Mouse (Mus musculus) midbrain, postnatal 0 days (tissue): ENCODE data around the gene C2cd4d. TPM values are rescaled to one million over a fixed set of nuclear protein-coding genes. Genes with fewer than 3 reads are reported as not detected.

ENCODE experiments used
- ATAC-seq: fragments of 200-750 bp; cut with Nextera tagmentation; 2 replicates; pipeline ENCODE4 v1.8.0; 2017; ENCODE audit warnings: moderate number of reproducible peaks, mild to moderate bottlenecking, moderate TSS enrichment, moderate library complexity; ENCODE audit not compliant: low FRiP score
- DNase-seq: peaks from one replicate; pipeline ENCODE4 v3.0.0-alpha.2; 2015; ENCODE audit warnings: low spot score
- H3K27ac ChIP-seq: fragments of 300-500 bp; sonication (generic); 2 replicates; pipeline ENCODE4 v1.5.1; 2014; ENCODE audit warnings: low read depth, mild to moderate bottlenecking, low read length, mixed read lengths
- H3K27me3 ChIP-seq: fragments of 300-500 bp; sonication (generic); 2 replicates; pipeline ENCODE4 v1.6.1; 2014; ENCODE audit warnings: low read length, control low read depth, mixed read lengths; ENCODE audit not compliant: insufficient read depth
- H3K36me3 ChIP-seq: fragments of 300-500 bp; sonication (generic); 2 replicates; pipeline ENCODE4 v1.6.1; 2014; ENCODE audit warnings: low read length, control low read depth, mixed read lengths; ENCODE audit not compliant: insufficient read depth
- H3K4me1 ChIP-seq: fragments of 300-500 bp; sonication (generic); 2 replicates; pipeline ENCODE4 v1.6.1; 2014; ENCODE audit warnings: mild to moderate bottlenecking, control low read depth, antibody characterized with exemption, low read length, mixed read lengths; ENCODE audit not compliant: insufficient read depth
- H3K4me2 ChIP-seq: fragments of 300-500 bp; sonication (generic); 2 replicates; pipeline ENCODE4 v1.6.1; 2014; ENCODE audit warnings: low read depth, mild to moderate bottlenecking, low read length, mixed read lengths; ENCODE audit not compliant: poor library complexity, severe bottlenecking
- H3K4me3 ChIP-seq: fragments of 300-500 bp; sonication (generic); 2 replicates; pipeline ENCODE4 v1.5.1; 2014; ENCODE audit warnings: low read depth, mild to moderate bottlenecking, low read length, moderate library complexity
- H3K9ac ChIP-seq: fragments of 300-500 bp; sonication (generic); replicated peaks from 2 replicates; pipeline ENCODE4 v1.6.1; 2014; ENCODE audit warnings: mild to moderate bottlenecking, low read length, moderate library complexity, mixed read lengths; ENCODE audit not compliant: poor library complexity, severe bottlenecking
- H3K9me3 ChIP-seq: fragments of 300-500 bp; sonication (generic); 2 replicates; pipeline ENCODE4 v1.6.1; 2016; ENCODE audit warnings: low read length, control low read depth
- CTCF ChIP-seq: IDR thresholded peaks from 2 replicates; pipeline ENCODE4 v1.5.1; 2016; ENCODE audit warnings: antibody characterized with exemption, mild to moderate bottlenecking
- WGBS: fragments of 180-500 bp; shearing (Covaris S2); extraction: QIAGEN DNeasy Blood & Tissue Kit; methylation state at CpG from one replicate; pipeline ENCODE4 v1.1.7; 2014; 5-methylcytosine and 5-hydroxymethylcytosine counted together
- polyA plus RNA-seq: library from polyadenylated mRNA; unstranded; fragments of >200 nt; fragmentation: Nextera tagmentation; extraction: Ambion mirVana; gene quantifications from 2 replicates; pipeline ENCODE4 v1.2.1, GENCODE M21; 2015
- total RNA-seq: library from RNA; depleted of rRNA; stranded (reverse); fragments of >200 nt; gene quantifications from 2 replicates; pipeline ENCODE4 v1.2.3, GENCODE M21; 2014; rRNA removed

The C2cd4d gene
- total and polyA plus RNA-seq, 2 experiments from 2014 or later: 2.2 to 2.8 TPM

GRCm38 (mm10) chr3:94404366-94405054, 42.3 kb downstream of the C2cd4d start:
- H3K9me3 ChIP-seq: no peaks in the 10 kb centered on the region
- DNase-seq: peak; percentile 24
- no peak overlapping the region for H3K4me2 ChIP-seq
- no peak overlapping the region for H3K4me3 ChIP-seq
- peak; percentile 18; the same call in 1 of the 2 replicates for ATAC-seq
- H3K4me1 ChIP-seq: no peaks in the 10 kb centered on the region; the same call in 1 of the 2 replicates
- no peak overlapping the region for H3K27ac ChIP-seq
- H3K27me3 ChIP-seq: no peaks in the 10 kb centered on the region; the same call in 1 of the 2 replicates
- no peaks in the 10 kb centered on the region for H3K36me3 ChIP-seq
- peak; percentile 5; the same call in 1 of the 2 replicates for TF ChIP-seq CTCF
- no peak overlapping the region for H3K9ac ChIP-seq
- WGBS: 25% methylated on average over 7 of the region's 7 CpGs

- no peaks in the 10 kb centered on the region for H3K4me1 ChIP-seq
- no peaks in the 10 kb centered on the region; the same call in 1 of the 2 replicates for H3K27me3 ChIP-seq
- no peak for DNase-seq
- H3K27ac ChIP-seq: no peak overlapping the region
- H3K4me2 ChIP-seq: no peak overlapping the region
- H3K36me3 ChIP-seq: no peaks in the 10 kb centered on the region
- no peaks in the 10 kb centered on the region for H3K9me3 ChIP-seq
- TF ChIP-seq CTCF: no peak
- H3K4me3 ChIP-seq: no peak overlapping the region
- WGBS: 79% methylated on average over 4 of the region's 4 CpGs
- no peak for ATAC-seq
- no peak overlapping the region for H3K9ac ChIP-seq
These were observed 43.3 kb downstream of the C2cd4d start for GRCm38 (mm10) chr3:94405561-94405960.

GRCm38 (mm10) chr3:94412530-94412929, 50.3 kb downstream of the C2cd4d start:
- Histone ChIP-seq H3K36me3 (no peaks in the 10 kb centered on the region), H3K27me3 (no peaks in the 10 kb centered on the region), H3K4me2 (peak overlapping the region; percentile 57), H3K4me1 (peaks cover 5% of the 10 kb centered on the region; the same call in 1 of the 2 replicates), H3K9ac (peak overlapping the region; percentile 34), H3K9me3 (no peaks in the 10 kb centered on the region), H3K4me3 (peak overlapping the region; percentile 56), H3K27ac (peak overlapping the region; percentile 64)
- TF ChIP-seq CTCF: no peak
- whole genome bisulfite sequencing: under 1% methylated on average over 25 of the region's 25 CpGs
- peak; percentile 64 for ATAC-seq
- DNase-seq: no peak

GRCm38 (mm10) chr3:94413031-94413679, 50.9 kb downstream of the C2cd4d start, which contains the start of gene Tdrkh:
TSS of gene Tdrkh (plus strand) at chr3:94413273.
- Histone ChIP-seq H3K27ac (peak within 1 kb of the TSS; percentile 64), H3K36me3 (no peaks in the 10 kb centered on the region), H3K9me3 (no peaks in the 10 kb centered on the region), H3K9ac (peak within 1 kb of the TSS; percentile 66), H3K4me3 (peak within 1 kb of the TSS; percentile 56), H3K4me1 (peaks cover 5% of the 10 kb centered on the region; the same call in 1 of the 2 replicates), H3K27me3 (no peaks in the 10 kb centered on the region), H3K4me2 (peak within 1 kb of the TSS; percentile 89)
- DNase-seq (peak; percentile 99), ATAC-seq (peak; percentile 99)
- TF ChIP-seq CTCF: peak; percentile 58
- 6% methylated on average over 52 of the region's 52 CpGs for WGBS

Other genes with a start within 250 kb of the C2cd4d start
- not detected in 2 replicates for gene Gm10696, start 184.2 kb upstream of the C2cd4d start, total RNA-seq
- gene Gm10696, start 184.2 kb upstream of the C2cd4d start, polyA plus RNA-seq: not detected in 2 replicates
- not detected in 2 replicates for gene Gm5286, start 165.7 kb upstream of the C2cd4d start, total RNA-seq
- gene Gm5286, start 165.7 kb upstream of the C2cd4d start, polyA plus RNA-seq: not detected in 2 replicates
- gene Gm4778, start 98.4 kb upstream of the C2cd4d start, total RNA-seq: not detected in 2 replicates
- not detected in 2 replicates for gene Gm4778, start 98.4 kb upstream of the C2cd4d start, polyA plus RNA-seq
- gene Them4, start 52.3 kb upstream of the C2cd4d start, total RNA-seq: 28.7 and 32.7 TPM in 2 replicates
- gene Them4, start 52.3 kb upstream of the C2cd4d start, polyA plus RNA-seq: 72.9 and 73.0 TPM in 2 replicates
- gene Them5, start 20.3 kb upstream of the C2cd4d start, total RNA-seq: 0.16 TPM in 1 of 2 replicates, not detected in the other
- gene Them5, start 20.3 kb upstream of the C2cd4d start, polyA plus RNA-seq: not detected in 2 replicates
- gene Rorc, start 10.4 kb downstream of the C2cd4d start, total RNA-seq: 0.42 and 0.60 TPM in 2 replicates
- 0.12 and 0.25 TPM in 2 replicates for gene Rorc, start 10.4 kb downstream of the C2cd4d start, polyA plus RNA-seq
- 1.6 and 1.8 TPM in 2 replicates for gene Lingo4, start 36.1 kb downstream of the C2cd4d start, total RNA-seq
- gene Lingo4, start 36.1 kb downstream of the C2cd4d start, polyA plus RNA-seq: 1.5 TPM in 2 replicates
- 12.0 and 18.5 TPM in 2 replicates for gene Tdrkh, start 50.8 kb downstream of the C2cd4d start, total RNA-seq
- 39.5 and 40.3 TPM in 2 replicates for gene Tdrkh, start 50.8 kb downstream of the C2cd4d start, polyA plus RNA-seq
- gene Mrpl9, start 80.9 kb downstream of the C2cd4d start, total RNA-seq: 52.5 and 56.8 TPM in 2 replicates
- gene Mrpl9, start 80.9 kb downstream of the C2cd4d start, polyA plus RNA-seq: 56.1 and 58.7 TPM in 2 replicates
- not detected in 2 replicates for gene Oaz3, start 81.5 kb downstream of the C2cd4d start, total RNA-seq
- 0.68 and 1.1 TPM in 2 replicates for gene Oaz3, start 81.5 kb downstream of the C2cd4d start, polyA plus RNA-seq
- gene Celf3, start 115.9 kb downstream of the C2cd4d start, total RNA-seq: 203 and 205 TPM in 2 replicates
- 187 and 219 TPM in 2 replicates for gene Celf3, start 115.9 kb downstream of the C2cd4d start, polyA plus RNA-seq
- 6.6 and 6.7 TPM in 2 replicates for gene Riiad1, start 117.9 kb downstream of the C2cd4d start, total RNA-seq
- 19.4 and 23.3 TPM in 2 replicates for gene Riiad1, start 117.9 kb downstream of the C2cd4d start, polyA plus RNA-seq
- gene Snx27, start 220.3 kb downstream of the C2cd4d start, total RNA-seq: 67.9 and 87.7 TPM in 2 replicates
- gene Snx27, start 220.3 kb downstream of the C2cd4d start, polyA plus RNA-seq: 81.7 and 84.4 TPM in 2 replicates